Mouse (Mus musculus) midbrain, embryonic 13.5 days (tissue): ENCODE measurements around the gene Zic4. TPM values are rescaled to one million over a fixed set of nuclear protein-coding genes. Genes with fewer than 3 reads are reported as not detected.

Experiments used
- ATAC-seq: fragments of 200-750 bp; cut with Nextera tagmentation; 2 replicates; pipeline ENCODE4 v1.8.0; 2017; ENCODE audit warnings: mild to moderate bottlenecking, moderate TSS enrichment, moderate library complexity
- H3K27ac ChIP-seq: fragments of 300-500 bp; sonication (generic); 2 replicates; pipeline ENCODE4 v1.5.1; 2015; ENCODE audit warnings: inconsistent platforms, mild to moderate bottlenecking, moderate library complexity
- H3K27me3 ChIP-seq: fragments of 300-500 bp; sonication (generic); 2 replicates; pipeline ENCODE4 v1.6.1; 2015; ENCODE audit warnings: mild to moderate bottlenecking, inconsistent platforms
- H3K36me3 ChIP-seq: fragments of 300-500 bp; sonication (generic); 2 replicates; pipeline ENCODE4 v1.6.1; 2015; ENCODE audit warnings: mild to moderate bottlenecking, inconsistent platforms
- H3K4me1 ChIP-seq: fragments of 300-500 bp; sonication (generic); replicated peaks from 2 replicates; pipeline ENCODE4 v1.6.1; 2015; ENCODE audit warnings: inconsistent platforms
- H3K4me2 ChIP-seq: fragments of 300-500 bp; sonication (generic); replicated peaks from 2 replicates; pipeline ENCODE4 v1.6.1; 2015; ENCODE audit warnings: moderate library complexity, mild to moderate bottlenecking, inconsistent platforms
- H3K4me3 ChIP-seq: fragments of 300-500 bp; sonication (generic); replicated peaks from 2 replicates; pipeline ENCODE4 v1.5.1; 2015; ENCODE audit warnings: mild to moderate bottlenecking, inconsistent platforms
- H3K9ac ChIP-seq: fragments of 300-500 bp; sonication (generic); replicated peaks from 2 replicates; pipeline ENCODE4 v1.6.1; 2015; ENCODE audit warnings: mild to moderate bottlenecking, inconsistent platforms
- H3K9me3 ChIP-seq: fragments of 300-500 bp; sonication (generic); 2 replicates; pipeline ENCODE4 v1.6.1; 2016; ENCODE audit warnings: mild to moderate bottlenecking, inconsistent platforms
- WGBS: fragments of 180-500 bp; shearing (Covaris S2); methylation state at CpG from one replicate; pipeline ENCODE4 v1.1.7; 2015; 5-methylcytosine and 5-hydroxymethylcytosine counted together
- polyA plus RNA-seq: library from polyadenylated mRNA; unstranded; fragments of >200 nt; fragmentation: Nextera tagmentation; extraction: Ambion mirVana; gene quantifications from 2 replicates; pipeline ENCODE4 v1.2.1, GENCODE M21; 2015

Zic4 gene
- polyA plus RNA-seq, 1 experiment from 2014 or later: 53.2 TPM

GRCm38 (mm10) chr9:91377036-91377872 is 15.0 kb downstream of the Zic4 start:
- peak overlapping the region; percentile 54 for H3K4me3 ChIP-seq
- peak overlapping the region; percentile 88 for H3K9ac ChIP-seq
- H3K9me3 ChIP-seq: no peaks in the 10 kb centered on the region
- WGBS: 3% methylated on average over 14 of the region's 14 CpGs
- no peaks in the 10 kb centered on the region for H3K36me3 ChIP-seq
- H3K27ac ChIP-seq: peak overlapping the region; percentile 92
- peaks cover 24% of the 10 kb centered on the region for H3K4me1 ChIP-seq
- H3K27me3 ChIP-seq: peaks cover 89% of the 10 kb centered on the region
- peak overlapping the region; percentile 70 for H3K4me2 ChIP-seq
- peak; percentile 56 for ATAC-seq

DNA sequence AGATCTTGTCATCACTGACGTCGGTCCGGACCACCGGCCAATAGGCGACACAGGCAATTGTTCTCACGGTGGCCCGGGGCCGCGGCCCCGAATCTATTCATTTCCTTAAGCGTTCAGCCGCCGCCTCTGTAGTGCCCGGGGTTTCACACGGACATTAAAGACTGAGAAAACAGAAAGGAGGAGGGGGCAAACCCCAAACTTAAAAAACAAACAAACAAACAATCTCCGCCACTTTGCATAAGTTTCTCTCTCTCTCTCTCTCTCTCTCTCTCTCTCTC is 15.6 kb downstream of the Zic4 start:
- no peaks in the 10 kb centered on the region for H3K36me3 ChIP-seq
- WGBS: 0% methylated on average over 16 of the region's 16 CpGs
- peak overlapping the region; percentile 70 for H3K4me2 ChIP-seq
- H3K9ac ChIP-seq: peak overlapping the region; percentile 88
- no peaks in the 10 kb centered on the region for H3K9me3 ChIP-seq
- peak overlapping the region; percentile 54 for H3K4me3 ChIP-seq
- peaks cover 29% of the 10 kb centered on the region for H3K4me1 ChIP-seq
- ATAC-seq: peak; percentile 68
- peaks cover 89% of the 10 kb centered on the region for H3K27me3 ChIP-seq
- peak overlapping the region; percentile 92 for H3K27ac ChIP-seq

DNA sequence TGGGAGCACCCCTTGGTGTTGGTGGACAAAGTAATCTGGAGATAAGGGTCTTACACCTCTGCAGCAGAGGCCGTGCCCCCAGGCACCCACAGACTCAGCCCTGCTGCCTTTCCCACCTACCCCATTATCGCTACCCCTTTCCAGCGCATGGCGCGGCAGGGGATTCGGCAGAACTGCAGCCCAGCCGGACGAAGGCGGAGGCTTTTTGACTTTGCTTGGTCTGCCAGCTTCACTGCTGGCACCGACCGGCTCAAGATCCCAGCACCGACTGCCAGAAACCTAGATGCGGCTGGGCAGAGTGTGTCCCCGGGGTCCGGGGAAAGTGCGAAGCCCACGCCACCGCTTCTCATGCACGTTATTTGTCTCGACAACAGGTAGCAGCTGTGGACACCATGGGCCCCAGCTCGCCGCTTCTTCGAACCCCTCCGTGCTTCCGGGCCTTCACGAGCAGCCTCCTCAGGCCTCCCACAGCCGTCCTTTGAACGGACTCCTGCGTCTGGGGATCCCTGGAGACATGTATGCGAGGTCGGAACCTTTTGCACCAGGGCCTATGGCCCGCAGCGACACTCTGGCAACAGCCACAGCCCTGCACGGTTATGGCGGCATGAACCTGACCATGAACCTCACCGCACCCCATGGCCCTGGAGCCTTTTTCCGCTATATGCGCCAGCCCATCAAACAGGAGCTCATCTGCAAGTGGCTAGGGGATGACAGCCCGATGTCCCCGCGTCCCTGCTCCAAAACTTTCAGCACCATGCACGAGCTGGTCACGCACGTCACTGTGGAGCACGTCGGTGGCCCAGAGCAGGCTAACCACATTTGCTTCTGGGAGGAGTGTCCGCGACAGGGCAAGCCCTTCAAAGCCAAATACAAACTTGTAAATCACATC is 16.4 kb downstream of the Zic4 start:
- under 1% methylated on average over 48 of the region's 48 CpGs for WGBS
- Histone ChIP-seq H3K27ac (peak overlapping the region; percentile 92), H3K4me2 (peak overlapping the region; percentile 70), H3K4me3 (peak overlapping the region; percentile 54), H3K4me1 (peaks cover 32% of the 10 kb centered on the region), H3K9me3 (no peaks in the 10 kb centered on the region), H3K36me3 (no peaks in the 10 kb centered on the region), H3K27me3 (peaks cover 91% of the 10 kb centered on the region), H3K9ac (peak overlapping the region; percentile 88)
- ATAC-seq: peak; percentile 25

- 5% methylated on average over 8 of the region's 8 CpGs for WGBS
- Histone ChIP-seq H3K9me3 (no peaks in the 10 kb centered on the region), H3K36me3 (no peaks in the 10 kb centered on the region), H3K4me2 (peak overlapping the region; percentile 70), H3K27me3 (peaks cover 91% of the 10 kb centered on the region), H3K4me3 (peak overlapping the region; percentile 54), H3K4me1 (peaks cover 39% of the 10 kb centered on the region), H3K9ac (peak overlapping the region; percentile 88), H3K27ac (peak overlapping the region; percentile 92)
- ATAC-seq: no peak
Observed at GRCm38 (mm10) chr9:91379300-91379635, 17.1 kb downstream of the Zic4 start.

GRCm38 (mm10) chr9:91379781-91380457 is 17.7 kb downstream of the Zic4 start:
- H3K4me2 ChIP-seq: peak overlapping the region; percentile 70
- WGBS: 3% methylated on average over 10 of the region's 10 CpGs
- H3K9ac ChIP-seq: peak overlapping the region; percentile 88
- no peaks in the 10 kb centered on the region for H3K9me3 ChIP-seq
- H3K36me3 ChIP-seq: no peaks in the 10 kb centered on the region
- H3K4me1 ChIP-seq: peaks cover 42% of the 10 kb centered on the region
- peak overlapping the region; percentile 92 for H3K27ac ChIP-seq
- peaks cover 91% of the 10 kb centered on the region for H3K27me3 ChIP-seq
- ATAC-seq: no peak
- H3K4me3 ChIP-seq: peak overlapping the region; percentile 54

- Histone ChIP-seq H3K4me2 (peak overlapping the region; percentile 70), H3K27ac (peak overlapping the region; percentile 92), H3K9me3 (no peaks in the 10 kb centered on the region), H3K4me3 (peak overlapping the region; percentile 54), H3K9ac (peak overlapping the region; percentile 88), H3K4me1 (peaks cover 46% of the 10 kb centered on the region), H3K27me3 (peaks cover 91% of the 10 kb centered on the region), H3K36me3 (no peaks in the 10 kb centered on the region)
- ATAC-seq: no peak
- WGBS: under 1% methylated on average over 9 of the region's 9 CpGs
Observed at GRCm38 (mm10) chr9:91380458-91380914, 18.3 kb downstream of the Zic4 start.

DNA sequence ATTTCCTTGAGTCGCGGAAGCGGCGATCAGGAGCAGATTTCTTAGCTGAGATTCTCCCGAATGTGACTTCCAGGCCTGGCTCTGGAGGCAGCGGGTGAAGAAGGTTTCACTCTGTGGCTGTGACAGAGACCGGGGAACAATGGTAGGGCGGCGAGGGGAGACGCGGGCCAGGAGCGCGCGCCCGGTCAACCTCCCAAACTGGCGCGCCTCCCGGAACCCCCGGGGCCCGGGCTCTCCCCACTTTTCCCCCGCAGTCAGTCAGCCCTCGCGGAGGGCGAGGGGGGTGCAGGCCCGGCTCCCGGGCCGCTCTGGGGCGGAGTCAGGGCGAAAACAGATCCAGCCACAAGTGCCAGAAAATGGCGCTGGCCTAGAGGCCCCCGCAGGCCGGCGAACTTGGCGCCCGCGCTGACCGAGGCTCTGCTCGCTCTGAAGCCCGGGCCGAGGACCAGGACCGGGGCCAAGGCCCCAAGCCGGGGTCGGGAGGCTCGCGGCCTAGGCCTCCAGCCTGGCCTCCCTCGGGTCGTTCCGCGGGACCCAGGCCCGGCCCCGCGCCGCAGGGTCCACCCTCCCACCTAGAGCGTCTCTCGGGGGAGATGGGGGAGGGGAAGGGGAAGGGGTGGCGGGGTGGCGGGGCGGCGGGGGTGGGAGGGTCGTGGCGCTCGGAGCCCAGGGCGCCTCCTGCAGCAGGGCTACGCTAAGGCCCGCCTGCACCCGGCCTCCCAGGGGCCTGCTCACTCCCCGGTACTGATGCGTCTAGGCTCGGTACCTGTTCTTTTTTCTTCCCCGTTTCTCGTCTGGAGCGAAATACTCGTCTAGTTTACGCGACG is 19.3 kb downstream of the Zic4 start:
- Histone ChIP-seq H3K4me2 (peak overlapping the region; percentile 70), H3K4me3 (peak overlapping the region; percentile 54), H3K9me3 (no peaks in the 10 kb centered on the region), H3K36me3 (no peaks in the 10 kb centered on the region), H3K27me3 (peaks cover 91% of the 10 kb centered on the region), H3K4me1 (peaks cover 56% of the 10 kb centered on the region), H3K27ac (peak overlapping the region; percentile 93), H3K9ac (peak overlapping the region; percentile 88)
- peak; percentile 57 for ATAC-seq
- WGBS: under 1% methylated on average over 72 of the region's 76 CpGs

DNA sequence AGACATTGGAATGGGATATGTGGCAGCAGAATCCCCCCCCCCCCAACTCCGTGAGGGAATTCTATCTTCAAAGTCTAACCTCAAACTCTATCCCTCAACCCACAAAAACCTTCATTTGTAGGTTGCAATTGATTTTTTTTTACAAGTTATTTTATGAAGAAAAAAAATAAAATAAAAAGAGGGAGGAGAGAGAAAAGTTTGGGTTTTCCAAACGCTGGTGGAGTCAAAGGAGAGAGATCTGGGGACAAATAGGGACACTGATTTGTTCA is 19.8 kb downstream of the Zic4 start:
- H3K27me3 ChIP-seq: peaks cover 89% of the 10 kb centered on the region

DNA sequence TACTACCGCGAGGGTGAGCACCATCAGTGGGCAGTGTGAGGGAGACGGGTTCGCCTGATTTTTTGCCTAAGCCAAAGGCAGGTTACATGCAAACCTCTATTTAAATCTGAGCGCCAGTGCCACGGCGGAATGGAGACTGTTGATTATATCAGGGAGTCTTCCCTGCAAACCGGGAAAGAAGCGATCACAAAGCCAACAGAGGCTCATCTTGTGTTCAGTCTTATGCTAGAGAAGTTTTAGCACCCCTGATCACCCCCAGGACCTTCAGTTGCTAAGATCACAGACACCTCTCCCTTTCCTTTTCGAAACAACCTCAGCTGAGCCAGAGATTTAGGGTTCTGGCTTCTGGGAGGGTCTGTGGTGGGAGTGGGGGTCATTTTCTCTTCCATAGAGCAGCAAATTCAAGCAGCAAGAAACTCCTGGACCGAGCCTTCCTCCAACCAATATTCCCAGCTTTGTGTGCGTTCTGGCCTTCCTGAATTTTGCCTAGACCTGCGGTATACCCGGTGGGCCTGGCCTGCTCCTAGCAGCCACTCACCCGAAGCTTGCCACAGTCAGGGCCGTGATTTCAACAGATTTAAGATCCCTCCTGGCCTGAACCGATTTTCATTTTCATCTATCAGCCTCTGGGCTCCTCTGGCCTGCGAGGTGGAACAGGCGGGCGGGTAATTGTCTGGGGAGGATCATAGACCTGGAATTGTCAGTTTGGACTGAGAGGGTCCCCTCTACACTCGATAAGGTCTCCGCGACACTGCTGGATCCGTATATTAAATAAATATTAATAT is 20.4 kb downstream of the Zic4 start:
- H3K4me1 ChIP-seq: peaks cover 61% of the 10 kb centered on the region
- no peaks in the 10 kb centered on the region for H3K36me3 ChIP-seq
- H3K4me2 ChIP-seq: peak overlapping the region; percentile 70
- peak overlapping the region; percentile 93 for H3K27ac ChIP-seq
- H3K27me3 ChIP-seq: peaks cover 90% of the 10 kb centered on the region
- WGBS: 3% methylated on average over 24 of the region's 24 CpGs
- peak overlapping the region; percentile 54 for H3K4me3 ChIP-seq
- H3K9ac ChIP-seq: peak overlapping the region; percentile 88
- no peak for ATAC-seq
- H3K9me3 ChIP-seq: no peaks in the 10 kb centered on the region

More for the DNA sequence above, 19.8 kb downstream of the Zic4 start:
- WGBS: 1% methylated on average over 2 of the region's 2 CpGs
- no peaks in the 10 kb centered on the region for H3K9me3 ChIP-seq
- no peaks in the 10 kb centered on the region for H3K36me3 ChIP-seq
- H3K4me3 ChIP-seq: peak overlapping the region; percentile 54
- no peak for ATAC-seq
- H3K27ac ChIP-seq: peak overlapping the region; percentile 93
- H3K4me2 ChIP-seq: peak overlapping the region; percentile 70
- peak overlapping the region; percentile 88 for H3K9ac ChIP-seq
- H3K4me1 ChIP-seq: peaks cover 58% of the 10 kb centered on the region

DNA sequence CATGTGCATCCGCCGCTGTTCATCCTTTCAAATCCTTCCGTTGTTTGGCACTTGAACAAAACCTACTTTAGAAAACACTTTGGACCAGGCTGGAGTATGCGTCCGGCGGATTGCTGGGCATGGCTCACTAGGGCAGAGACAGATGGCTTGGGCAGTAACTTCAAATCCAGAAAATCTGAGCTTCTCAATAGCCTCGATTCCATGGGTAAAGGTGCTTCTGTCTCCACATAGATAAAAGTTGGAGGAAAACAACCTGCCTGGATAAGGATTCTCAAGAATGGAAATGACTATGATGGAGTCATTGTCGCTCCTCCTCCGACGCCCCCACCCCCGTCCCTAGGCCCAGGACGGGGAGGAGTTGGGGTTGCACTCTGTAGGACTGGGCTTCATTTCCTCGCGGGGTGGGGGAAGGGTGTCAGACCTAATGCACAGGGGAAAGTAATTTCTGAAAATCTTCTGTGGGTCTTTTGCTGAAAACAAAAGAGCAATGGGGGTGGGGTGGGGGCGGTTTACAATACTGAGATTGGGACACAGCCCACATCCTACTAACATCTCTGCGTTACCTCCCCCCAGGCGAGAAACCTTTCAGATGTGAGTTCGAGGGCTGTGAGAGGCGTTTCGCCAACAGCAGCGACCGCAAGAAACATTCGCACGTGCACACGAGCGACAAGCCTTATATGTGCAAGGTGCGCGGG is 21.4 kb downstream of the Zic4 start:
- WGBS: 1% methylated on average over 28 of the region's 28 CpGs
- peak; percentile 53 for ATAC-seq
- Histone ChIP-seq H3K27me3 (peaks cover 90% of the 10 kb centered on the region), H3K27ac (peak overlapping the region; percentile 93), H3K36me3 (no peaks in the 10 kb centered on the region), H3K9me3 (no peaks in the 10 kb centered on the region), H3K4me3 (peak overlapping the region; percentile 54), H3K4me2 (peak overlapping the region; percentile 70), H3K9ac (peak overlapping the region; percentile 88), H3K4me1 (peaks cover 59% of the 10 kb centered on the region)
